Mouse (Mus musculus): ENCODE measurements around the gene Tgfbr3. TPM values are rescaled to one million over a fixed set of nuclear protein-coding genes. Genes with fewer than 3 reads are reported as not detected.

The Tgfbr3 gene
- polyA plus RNA-seq, 1 experiment from 2014 or later: 12.1 TPM

GRCm38 (mm10) chr5:107211830-107212370, 77.5 kb downstream of the Tgfbr3 start:
- Histone ChIP-seq H3K9me3 (replicated peaks) (no peaks in the 10 kb centered on the region), H3K4me3 (no peak overlapping the region), H3K4me1 (peaks cover 34% of the 10 kb centered on the region), H3K27me3 (ENCODE audit: low read depth, poor library complexity, severe bottlenecking) (no peaks in the 10 kb centered on the region), H3K27ac (no peak overlapping the region), H3K36me3 (peaks cover 5% of the 10 kb centered on the region)
- no peak for DNase-seq (ENCODE audit: low spot score)
- WGBS: 84% methylated on average over 10 of the region's 10 CpGs

- H3K4me1 ChIP-seq: peaks cover 29% of the 10 kb centered on the region
- H3K27ac ChIP-seq: no peak overlapping the region
- H3K27me3 ChIP-seq (ENCODE audit: low read depth, poor library complexity, severe bottlenecking): no peaks in the 10 kb centered on the region
- 87% methylated on average over 2 of the region's 2 CpGs for WGBS
- no peak overlapping the region for H3K4me3 ChIP-seq
- H3K9me3 ChIP-seq (replicated peaks): no peaks in the 10 kb centered on the region
- H3K36me3 ChIP-seq: peaks cover 11% of the 10 kb centered on the region
- DNase-seq (ENCODE audit: low spot score): no peak
These were observed 79.4 kb downstream of the Tgfbr3 start for GRCm38 (mm10) chr5:107210040-107210439.

GRCm38 (mm10) chr5:107207911-107208310, 81.5 kb downstream of the Tgfbr3 start:
- Histone ChIP-seq H3K27ac (peak overlapping the region; percentile 47; the same call in 1 of the 2 replicates), H3K4me3 (no peak overlapping the region), H3K27me3 (ENCODE audit: low read depth, poor library complexity, severe bottlenecking) (no peaks in the 10 kb centered on the region), H3K36me3 (peaks cover 7% of the 10 kb centered on the region; the same call in 1 of the 2 replicates), H3K9me3 (replicated peaks) (no peaks in the 10 kb centered on the region), H3K4me1 (peaks cover 25% of the 10 kb centered on the region)
- no peak for DNase-seq (ENCODE audit: low spot score)
- WGBS: 62% methylated on average over 5 of the region's 5 CpGs

GRCm38 (mm10) chr5:107204306-107204705, 85.1 kb downstream of the Tgfbr3 start:
- Histone ChIP-seq H3K27me3 (ENCODE audit: low read depth, poor library complexity, severe bottlenecking) (no peaks in the 10 kb centered on the region), H3K9me3 (replicated peaks) (no peaks in the 10 kb centered on the region), H3K4me1 (peaks cover 58% of the 10 kb centered on the region), H3K36me3 (peaks cover 7% of the 10 kb centered on the region; the same call in 1 of the 2 replicates), H3K4me3 (no peak overlapping the region), H3K27ac (no peak overlapping the region)
- no peak for DNase-seq (ENCODE audit: low spot score)

- 38% methylated on average over 8 of the region's 8 CpGs for WGBS
- Histone ChIP-seq H3K27me3 (ENCODE audit: low read depth, poor library complexity, severe bottlenecking) (no peaks in the 10 kb centered on the region), H3K27ac (peak overlapping the region; percentile 54), H3K9me3 (replicated peaks) (no peaks in the 10 kb centered on the region), H3K4me3 (no peak overlapping the region), H3K4me1 (peaks cover 52% of the 10 kb centered on the region), H3K36me3 (peaks cover 7% of the 10 kb centered on the region; the same call in 1 of the 2 replicates)
- no peak for DNase-seq (ENCODE audit: low spot score)
These were observed 86.4 kb downstream of the Tgfbr3 start for GRCm38 (mm10) chr5:107202801-107203559.

GRCm38 (mm10) chr5:107201509-107202182, 87.8 kb downstream of the Tgfbr3 start:
- H3K27me3 ChIP-seq (ENCODE audit: low read depth, poor library complexity, severe bottlenecking): no peaks in the 10 kb centered on the region
- peaks cover 7% of the 10 kb centered on the region; the same call in 1 of the 2 replicates for H3K36me3 ChIP-seq
- no peak overlapping the region for H3K4me3 ChIP-seq
- no peaks in the 10 kb centered on the region for H3K9me3 ChIP-seq (replicated peaks)
- DNase-seq (ENCODE audit: low spot score): no peak
- H3K4me1 ChIP-seq: peaks cover 50% of the 10 kb centered on the region
- H3K27ac ChIP-seq: peak overlapping the region; percentile 71
- WGBS: 66% methylated on average over 9 of the region's 9 CpGs

GRCm38 (mm10) chr5:107200853-107201341, 88.5 kb downstream of the Tgfbr3 start:
- Histone ChIP-seq H3K27ac (peak overlapping the region; percentile 71), H3K4me3 (no peak overlapping the region), H3K27me3 (ENCODE audit: low read depth, poor library complexity, severe bottlenecking) (no peaks in the 10 kb centered on the region), H3K4me1 (peaks cover 57% of the 10 kb centered on the region), H3K36me3 (peaks cover 3% of the 10 kb centered on the region; the same call in 1 of the 2 replicates), H3K9me3 (replicated peaks) (no peaks in the 10 kb centered on the region)
- DNase-seq (ENCODE audit: low spot score): no peak
- WGBS: 38% methylated on average over 12 of the region's 12 CpGs

- no peaks in the 10 kb centered on the region for H3K9me3 ChIP-seq (replicated peaks)
- H3K4me3 ChIP-seq: no peak overlapping the region; the same call in 1 of the 2 replicates
- 70% methylated on average over 10 of the region's 10 CpGs for WGBS
- DNase-seq (ENCODE audit: low spot score): no peak
- H3K36me3 ChIP-seq: no peaks in the 10 kb centered on the region
- peaks cover 64% of the 10 kb centered on the region for H3K4me1 ChIP-seq
- no peaks in the 10 kb centered on the region for H3K27me3 ChIP-seq (ENCODE audit: low read depth, poor library complexity, severe bottlenecking)
- peak overlapping the region; percentile 71 for H3K27ac ChIP-seq
These were observed 89.2 kb downstream of the Tgfbr3 start for GRCm38 (mm10) chr5:107200221-107200635.

GRCm38 (mm10) chr5:107195751-107196395, 93.6 kb downstream of the Tgfbr3 start:
- DNase-seq (ENCODE audit: low spot score): peak; percentile 79
- Histone ChIP-seq H3K27me3 (ENCODE audit: low read depth, poor library complexity, severe bottlenecking) (no peaks in the 10 kb centered on the region), H3K36me3 (no peaks in the 10 kb centered on the region), H3K9me3 (replicated peaks) (no peaks in the 10 kb centered on the region), H3K4me3 (peak overlapping the region; percentile 22), H3K27ac (peak overlapping the region; percentile 83), H3K4me1 (peaks cover 54% of the 10 kb centered on the region)
- WGBS: 11% methylated on average over 12 of the region's 12 CpGs

GRCm38 (mm10) chr5:107193160-107193559, 96.3 kb downstream of the Tgfbr3 start:
- Histone ChIP-seq H3K4me1 (peaks cover 38% of the 10 kb centered on the region), H3K36me3 (no peaks in the 10 kb centered on the region), H3K4me3 (no peak overlapping the region), H3K27me3 (ENCODE audit: low read depth, poor library complexity, severe bottlenecking) (no peaks in the 10 kb centered on the region), H3K27ac (no peak overlapping the region), H3K9me3 (replicated peaks) (no peaks in the 10 kb centered on the region)
- no peak for DNase-seq (ENCODE audit: low spot score)
- WGBS: 86% methylated on average over 9 of the region's 9 CpGs

GRCm38 (mm10) chr5:107192372-107192771, 97.1 kb downstream of the Tgfbr3 start:
- H3K4me3 ChIP-seq: no peak overlapping the region

GRCm38 (mm10) chr5:107188551-107188950, 100.9 kb downstream of the Tgfbr3 start:
- no peaks in the 10 kb centered on the region for H3K9me3 ChIP-seq (replicated peaks)
- WGBS: 85% methylated on average over 10 of the region's 10 CpGs
- peaks cover 6% of the 10 kb centered on the region for H3K4me1 ChIP-seq
- no peak overlapping the region for H3K4me3 ChIP-seq
- DNase-seq (ENCODE audit: low spot score): no peak
- H3K27ac ChIP-seq: no peak overlapping the region
- no peaks in the 10 kb centered on the region for H3K36me3 ChIP-seq
- H3K27me3 ChIP-seq (ENCODE audit: low read depth, poor library complexity, severe bottlenecking): no peaks in the 10 kb centered on the region

More at GRCm38 (mm10) chr5:107192372-107192771, 97.1 kb downstream of the Tgfbr3 start:
- WGBS: 93% methylated on average over 7 of the region's 7 CpGs
- no peak for DNase-seq (ENCODE audit: low spot score)
- no peaks in the 10 kb centered on the region for H3K27me3 ChIP-seq (ENCODE audit: low read depth, poor library complexity, severe bottlenecking)
- peaks cover 38% of the 10 kb centered on the region for H3K4me1 ChIP-seq
- no peaks in the 10 kb centered on the region for H3K9me3 ChIP-seq (replicated peaks)
- H3K27ac ChIP-seq: 0 out of 2 replicates have a peak overlapping the region, but pooled peaks have one; percentile 21
- H3K36me3 ChIP-seq: no peaks in the 10 kb centered on the region
